Mouse (Mus musculus) colon, adult 2 months (tissue): ENCODE results near the gene Ppp2r3d. TPM values are rescaled to one million over a fixed set of nuclear protein-coding genes. Genes with fewer than 3 reads are reported as not detected.

ENCODE experiments used
- polyA plus RNA-seq: library from polyadenylated mRNA; depleted of rRNA; stranded (reverse); fragments of >200 nt; gene quantifications from 2 replicates; pipeline ENCODE4 v1.2.3, GENCODE M21; 2012; rRNA removed

Ppp2r3d gene
- 284 and 375 TPM in 2 replicates for polyA plus RNA-seq

DNA sequence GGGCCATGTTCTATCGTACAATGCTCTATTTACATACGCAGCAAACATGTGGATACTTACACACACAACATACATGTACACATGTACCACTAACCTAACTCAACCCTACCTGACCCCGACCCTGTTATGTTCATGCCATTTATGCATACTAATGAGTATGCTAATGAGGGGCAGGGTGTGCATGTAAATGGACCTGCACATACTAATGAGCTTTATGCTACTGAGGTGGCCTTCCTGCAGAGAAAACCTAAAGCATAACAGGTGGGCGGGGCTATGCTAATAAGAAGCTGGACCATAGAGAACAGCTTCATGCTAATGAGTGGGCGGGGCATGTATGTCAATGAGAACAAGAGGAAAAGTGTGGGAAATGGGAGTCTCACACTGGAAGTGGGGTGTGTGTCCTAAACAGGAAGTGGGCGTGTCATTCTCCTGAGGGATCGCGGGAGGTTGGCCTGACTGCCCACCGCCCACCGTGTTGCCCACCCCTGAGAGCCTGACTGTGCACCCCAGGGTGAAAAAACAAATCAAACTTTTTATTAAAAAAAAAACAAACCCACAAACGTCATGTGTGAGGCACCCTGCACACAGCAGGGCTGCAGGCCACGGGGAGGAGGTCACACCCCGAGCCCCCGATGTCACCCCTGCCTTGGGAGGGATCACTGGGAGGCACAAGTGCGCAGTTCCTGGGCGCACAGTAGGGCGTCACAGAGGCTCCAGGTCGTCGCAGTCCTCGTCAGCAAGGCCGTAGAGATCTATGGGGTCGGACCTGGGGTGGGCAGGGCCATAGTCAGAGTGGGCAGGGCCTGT is at the start of gene Ppp2r3d:
TSS of gene Ppp2r3d (minus strand) at position 803 of the 807 bp plus-strand sequence.

GRCm38 (mm10) chr9:124493693-124494092 is 17.0 kb upstream of the Ppp2r3d start, which contains the start of gene Gm21836:
TSS of gene Gm21836 (minus strand) at chr9:124493793.

Other genes starting within 250 kb of the Ppp2r3d start
- 2.5 and 2.8 TPM in 2 replicates for gene 2010315B03Rik, start 164.2 kb downstream of the Ppp2r3d start, polyA plus RNA-seq
- gene Gm21836, start 16.9 kb upstream of the Ppp2r3d start, polyA plus RNA-seq: not detected in 2 replicates